Mouse (Mus musculus): ENCODE results near the gene Gpat2.

DNA sequence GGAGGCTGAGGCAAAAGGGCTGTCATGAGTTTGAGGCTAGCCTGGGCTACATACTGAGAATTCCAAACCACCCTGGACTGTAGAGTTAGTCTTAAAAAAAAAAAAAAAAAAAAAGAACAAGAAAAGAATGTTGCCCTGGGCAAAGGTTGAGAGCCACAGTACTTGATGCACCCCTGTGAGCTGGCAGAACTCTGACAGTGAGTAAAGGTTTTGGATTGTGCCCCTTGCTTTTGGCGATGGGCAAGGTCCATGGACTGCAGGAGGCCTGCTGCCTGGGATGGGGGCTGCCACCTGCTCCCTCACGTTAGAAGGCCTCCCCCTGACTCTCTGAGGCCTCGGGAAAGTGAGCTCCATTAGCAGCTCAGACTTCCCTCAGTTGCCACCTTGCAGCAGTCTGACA is 8.3 kb upstream of the Gpat2 start:
- TF ChIP-seq CTCF (IDR thresholded peaks at IDR 0.05; ENCODE audit: borderline replicate concordance, extremely low read depth, insufficient read depth, insufficient read length), result no peak
- TF ChIP-seq POLR2A (IDR thresholded peaks at IDR 0.05; ENCODE audit: borderline replicate concordance, extremely low read depth, insufficient read depth, insufficient read length, poor library complexity, severe bottlenecking), result no peak

Data from brain, embryonic 14.5 days (tissue).